Mouse (Mus musculus): ENCODE results near the gene Gm3248.
"Not testable (repeated sequence)": the region's sequence is repeated elsewhere in the genome, so short reads cannot be mapped to it uniquely, and the experiment has no call there.

Gene Gm3248

GRCm38 (mm10) chr14:5961635-5962034 is at the start of gene Gm3248:
Gene Gm3248 (minus strand): TSS chr14:5961745.
- peak; percentile 2 for DNase-seq

DNA sequence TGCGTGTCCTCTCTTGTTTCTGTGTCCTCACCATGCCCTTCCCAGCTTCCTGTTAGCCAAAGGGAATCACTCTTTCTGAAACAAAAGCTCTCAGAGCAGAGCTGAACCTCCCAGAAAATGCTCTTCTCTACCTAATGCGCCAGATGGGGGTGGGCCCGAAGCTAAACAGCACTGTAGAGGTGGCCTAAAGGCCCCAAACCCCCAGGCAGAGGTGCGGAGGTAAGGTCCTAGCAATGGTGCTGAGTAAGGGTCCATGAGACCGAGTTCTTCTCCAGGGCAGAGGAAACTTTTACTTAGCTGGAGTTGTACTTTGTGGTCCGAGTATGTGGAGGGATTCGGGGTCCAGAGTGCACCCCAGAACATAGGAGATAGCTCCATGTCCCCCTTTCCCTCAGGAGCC is 25.6 kb upstream of the Gm3248 start:
- DNase-seq = peak; percentile 2

GRCm38 (mm10) chr14:5979037-5979436 is 17.5 kb upstream of the Gm3248 start, which contains the start of gene Gm3453:
Gene Gm3453 (minus strand): TSS chr14:5979137.
- DNase-seq = not testable (repeated sequence)

- not testable (repeated sequence) for DNase-seq
Observed at GRCm38 (mm10) chr14:5962441-5962840, 896 bp upstream of the Gm3248 start.

- peak; percentile 8 for DNase-seq
Observed at GRCm38 (mm10) chr14:5961102-5961501, 443 bp downstream of the Gm3248 start.

GRCm38 (mm10) chr14:5960479-5960878 is 1.1 kb downstream of the Gm3248 start:
- DNase-seq = peak; percentile 25

GRCm38 (mm10) chr14:5923276-5923675 is 38.3 kb downstream of the Gm3248 start:
- DNase-seq = not testable (repeated sequence)

GRCm38 (mm10) chr14:5918330-5918942 is 43.1 kb downstream of the Gm3248 start:
- DNase-seq = not testable (repeated sequence)

DNA sequence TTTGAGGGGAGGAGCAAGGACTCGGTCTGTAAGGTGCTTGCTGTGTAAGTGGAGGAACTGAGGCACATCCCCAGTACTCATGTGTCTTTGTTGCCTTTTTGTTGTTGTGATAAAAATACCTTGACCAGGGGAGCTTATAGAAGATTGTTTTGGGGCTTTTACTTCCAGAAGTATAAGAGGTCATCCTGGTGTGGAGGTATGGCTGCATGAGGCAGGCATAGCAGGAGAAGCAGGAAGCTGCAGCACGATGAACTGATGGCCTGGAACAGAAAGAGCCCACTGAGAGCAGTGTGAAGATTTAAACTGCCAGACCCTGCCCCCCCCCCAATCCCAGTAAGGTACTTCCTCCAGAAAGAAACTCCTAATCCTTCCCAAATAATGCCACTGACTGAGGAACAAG is 47.8 kb downstream of the Gm3248 start:
- DNase-seq = not testable (repeated sequence)

Data from cerebellum, adult 9-10 months (tissue).